Mouse (Mus musculus): ENCODE results near the gene Gm21836. TPM values are rescaled to one million over a fixed set of nuclear protein-coding genes. Genes with fewer than 3 reads are reported as not detected.

The Gm21836 gene
- polyA plus RNA-seq (2012; rRNA removed; ENCODE audit: low replicate concordance), result not detected in 2 replicates

DNA sequence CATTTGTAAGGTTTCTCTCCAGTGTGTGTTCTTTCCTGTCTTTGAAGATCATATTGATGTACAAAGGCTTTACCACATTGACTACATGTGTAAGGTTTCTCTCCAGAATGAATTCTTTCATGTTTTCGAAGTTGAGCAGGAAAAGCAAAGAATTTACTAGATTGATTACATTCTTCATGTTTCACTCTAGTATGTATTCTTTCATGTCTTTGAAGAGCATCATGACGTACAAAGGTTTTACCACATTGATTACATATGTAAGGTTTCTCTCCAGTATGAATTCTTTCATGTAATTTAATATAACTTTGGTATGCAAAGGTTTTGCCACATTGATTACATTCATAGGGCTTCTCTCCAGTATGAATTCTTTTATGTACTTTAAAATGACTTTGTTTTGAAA is at the start of gene Gm21836:
Gene Gm21836 (minus strand): TSS at position 101 of the 400 bp plus-strand sequence.

DNA sequence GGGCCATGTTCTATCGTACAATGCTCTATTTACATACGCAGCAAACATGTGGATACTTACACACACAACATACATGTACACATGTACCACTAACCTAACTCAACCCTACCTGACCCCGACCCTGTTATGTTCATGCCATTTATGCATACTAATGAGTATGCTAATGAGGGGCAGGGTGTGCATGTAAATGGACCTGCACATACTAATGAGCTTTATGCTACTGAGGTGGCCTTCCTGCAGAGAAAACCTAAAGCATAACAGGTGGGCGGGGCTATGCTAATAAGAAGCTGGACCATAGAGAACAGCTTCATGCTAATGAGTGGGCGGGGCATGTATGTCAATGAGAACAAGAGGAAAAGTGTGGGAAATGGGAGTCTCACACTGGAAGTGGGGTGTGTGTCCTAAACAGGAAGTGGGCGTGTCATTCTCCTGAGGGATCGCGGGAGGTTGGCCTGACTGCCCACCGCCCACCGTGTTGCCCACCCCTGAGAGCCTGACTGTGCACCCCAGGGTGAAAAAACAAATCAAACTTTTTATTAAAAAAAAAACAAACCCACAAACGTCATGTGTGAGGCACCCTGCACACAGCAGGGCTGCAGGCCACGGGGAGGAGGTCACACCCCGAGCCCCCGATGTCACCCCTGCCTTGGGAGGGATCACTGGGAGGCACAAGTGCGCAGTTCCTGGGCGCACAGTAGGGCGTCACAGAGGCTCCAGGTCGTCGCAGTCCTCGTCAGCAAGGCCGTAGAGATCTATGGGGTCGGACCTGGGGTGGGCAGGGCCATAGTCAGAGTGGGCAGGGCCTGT is 17.3 kb downstream of the Gm21836 start, which contains the start of gene Ppp2r3d:
Gene Ppp2r3d (minus strand): TSS at position 803 of the 807 bp plus-strand sequence.

Other genes with a start within 250 kb of the Gm21836 start
- 4.3 TPM in 2 replicates for gene 2010315B03Rik, start 181.1 kb downstream of the Gm21836 start, polyA plus RNA-seq (2012; rRNA removed; ENCODE audit: low replicate concordance)
- 144 and 268 TPM in 2 replicates for gene Ppp2r3d, start 16.9 kb downstream of the Gm21836 start, polyA plus RNA-seq (2012; rRNA removed; ENCODE audit: low replicate concordance)